Mouse (Mus musculus) WW6 (cell line): ENCODE measurements at regions not wholly inside any gene's neighbourhood (a gene's known extent, or its start where the extent isn't known, plus 50 kb on each side); places are given as distances from the start of the nearest gene placed in this dataset.

Experiments used
- DNase-seq: peaks from one replicate; pipeline ENCODE4 v3.0.0-alpha.2; 2013; ENCODE audit warnings: low read depth, low spot score

DNA sequence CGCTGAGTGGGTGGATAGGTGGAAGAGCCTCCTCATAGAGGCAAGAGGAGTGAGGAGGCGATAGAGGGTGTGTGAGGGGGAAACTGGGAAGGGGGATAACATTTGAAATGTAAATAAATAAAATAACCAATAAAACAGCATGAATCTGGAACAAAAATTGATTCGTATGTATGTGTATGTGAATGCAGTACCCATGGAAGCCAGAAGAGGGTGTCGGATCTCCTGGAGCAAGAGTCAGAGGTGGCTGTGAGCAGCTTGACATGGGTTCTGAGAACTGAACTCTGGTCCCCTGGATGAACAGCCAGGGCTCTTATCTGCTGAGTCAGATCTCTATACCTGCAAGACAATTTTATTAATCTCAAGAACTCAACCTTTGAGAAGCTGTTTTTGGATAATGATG, 81.4 kb downstream of the Tfap2b start:
- DNase-seq, result peak; percentile 5

DNA sequence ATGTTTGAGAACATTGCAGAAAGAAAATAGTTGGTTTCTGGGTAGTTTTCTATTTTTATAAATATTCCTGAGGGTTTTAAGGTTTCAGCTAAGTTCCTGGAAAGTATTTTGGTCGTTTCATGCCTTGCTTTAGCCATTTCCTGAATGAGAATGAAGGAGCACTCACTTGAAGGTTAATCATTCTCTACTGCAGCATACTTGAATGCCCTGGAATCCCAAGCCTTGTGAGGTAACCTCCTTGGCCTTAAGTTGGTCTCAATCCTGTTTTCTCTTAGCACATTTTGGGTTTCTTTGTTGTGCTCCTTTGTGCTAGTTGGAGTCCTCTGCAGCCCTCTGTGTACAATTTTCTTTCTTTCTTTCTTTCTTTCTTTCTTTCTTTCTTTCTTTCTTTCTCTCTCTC, 112.9 kb downstream of the Tfap2b start:
- DNase-seq, result no peak

DNA sequence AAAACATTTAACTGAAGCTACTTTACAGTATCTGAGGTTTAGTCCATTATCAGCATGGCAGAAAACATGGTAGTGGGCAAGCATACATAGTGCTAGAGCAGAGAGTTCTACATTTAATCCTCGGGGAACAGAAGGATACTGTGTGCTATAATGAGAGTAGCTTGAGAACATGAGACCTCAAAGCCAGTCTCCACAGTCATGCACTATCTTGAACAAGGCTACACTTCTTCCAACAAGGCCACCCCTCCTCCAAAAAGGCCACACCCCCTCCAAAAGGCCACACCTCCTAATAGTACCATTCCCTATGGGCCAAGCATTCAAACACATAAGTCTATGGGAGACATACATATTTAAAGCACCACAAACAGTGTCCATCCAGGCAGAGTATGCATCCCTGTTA, 127.3 kb downstream of the Tfap2b start:
- DNase-seq, result no peak

- DNase-seq, result no peak
Observed at GRCm38 (mm10) chr1:19337207-19337606, 128.5 kb downstream of the Tfap2b start.

GRCm38 (mm10) chr1:19344445-19344844, 135.7 kb downstream of the Tfap2b start:
- no peak for DNase-seq

GRCm38 (mm10) chr1:19350495-19350894, 141.8 kb downstream of the Tfap2b start:
- no peak for DNase-seq

DNA sequence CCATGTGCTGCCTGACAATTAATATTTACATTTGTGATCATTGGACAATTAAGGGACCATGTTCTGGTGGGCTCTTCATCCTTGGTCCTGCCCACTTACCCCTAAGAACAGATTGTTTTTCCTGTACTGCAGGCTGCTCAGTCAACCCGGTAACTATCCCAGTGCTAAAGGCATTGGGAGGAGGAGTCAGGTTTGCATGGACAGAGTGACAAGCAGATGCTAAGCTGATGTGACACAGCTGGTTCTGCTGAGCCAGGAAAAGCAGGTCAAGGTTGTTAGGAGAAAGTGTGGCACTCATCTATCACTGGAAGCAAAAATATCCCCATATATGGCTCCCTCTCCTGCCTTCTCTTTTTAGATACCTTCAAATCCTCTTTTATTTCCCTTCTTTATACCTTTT, 176.1 kb downstream of the Tfap2b start:
- no peak for DNase-seq

GRCm38 (mm10) chr1:19388864-19389505, 180.3 kb downstream of the Tfap2b start:
- DNase-seq, result no peak

DNA sequence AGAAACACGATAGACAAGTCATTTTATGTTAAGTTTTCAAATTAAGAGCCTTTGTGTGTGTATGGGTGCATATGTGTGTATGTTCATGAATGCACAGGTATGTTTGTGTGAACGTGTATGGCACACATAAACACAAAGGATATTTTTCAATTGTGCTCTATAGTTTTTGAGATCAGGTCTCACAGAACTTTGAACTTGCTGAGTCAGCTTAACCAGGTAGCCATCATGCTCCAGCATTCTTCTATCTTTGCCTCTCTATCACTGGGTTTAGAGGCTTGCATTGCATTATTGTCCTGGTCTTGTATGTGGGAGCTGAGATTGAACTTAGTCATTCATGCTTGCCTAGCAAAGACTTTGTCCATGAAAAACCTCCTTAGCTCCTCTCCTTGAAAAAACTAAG, 198.8 kb downstream of the Tfap2b start:
- DNase-seq, result no peak

DNA sequence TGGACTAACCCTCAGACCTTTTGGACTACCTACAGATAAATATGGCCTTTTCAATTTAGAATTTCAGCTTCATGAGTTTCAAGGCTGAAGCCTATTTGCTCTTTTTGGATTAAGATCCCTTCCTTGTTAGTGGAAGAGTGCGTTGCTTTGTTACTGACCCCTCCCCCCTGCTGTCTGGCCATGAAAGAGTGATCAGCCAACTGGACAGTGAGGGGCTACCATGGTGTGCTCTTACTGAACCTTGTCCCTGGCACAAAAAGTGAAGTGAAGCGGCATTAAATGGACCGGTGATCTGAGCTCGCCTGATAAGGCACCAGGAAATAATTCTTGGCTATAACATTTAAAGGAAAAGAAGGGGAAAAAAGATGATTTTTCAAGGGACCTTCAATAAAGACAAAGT, 203.6 kb downstream of the Tfap2b start:
- no peak for DNase-seq

DNA sequence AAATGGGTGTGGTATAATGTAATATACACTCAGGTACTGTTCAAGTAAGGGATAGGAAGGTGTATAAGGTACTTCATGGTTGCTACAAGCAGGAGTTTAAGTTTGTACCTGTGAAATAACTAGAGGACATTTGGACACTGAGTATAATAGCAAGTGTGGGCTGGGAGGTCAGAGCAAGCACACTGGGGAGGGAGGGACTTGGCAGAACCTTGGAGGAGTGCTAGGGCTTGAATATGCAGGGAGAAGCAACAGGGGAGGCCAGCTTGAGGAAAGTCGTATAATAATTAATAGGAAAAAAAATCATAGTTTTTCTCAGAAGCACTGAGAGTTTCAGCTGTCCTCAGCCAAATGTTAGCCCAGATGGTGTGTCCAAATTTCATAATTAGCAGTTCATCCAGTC, 212.4 kb downstream of the Tfap2b start:
- no peak for DNase-seq

- DNase-seq, result no peak
Observed at GRCm38 (mm10) chr1:19450786-19451185, 242.1 kb downstream of the Tfap2b start.

GRCm38 (mm10) chr1:19458646-19459441, 250.1 kb downstream of the Tfap2b start:
- DNase-seq, result no peak

DNA sequence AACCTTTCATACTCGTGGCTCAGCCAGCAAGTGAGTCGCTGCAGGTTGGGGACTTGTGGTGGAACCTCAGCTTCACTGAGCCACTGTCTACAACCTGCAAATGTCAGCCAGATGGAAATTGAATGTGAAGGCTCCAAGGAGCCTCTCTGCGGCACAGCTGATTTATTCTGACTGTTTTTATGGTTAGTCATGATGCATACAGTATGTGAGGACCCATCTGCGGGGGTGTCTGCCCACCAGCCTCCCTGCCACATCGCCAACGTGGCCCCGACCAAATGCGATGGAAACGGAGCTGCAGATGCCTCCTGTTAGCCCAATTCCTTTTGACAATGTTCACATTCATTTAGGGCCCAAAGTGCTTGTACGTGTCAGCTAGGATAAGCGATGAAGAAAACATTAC, 251.2 kb downstream of the Tfap2b start:
- no peak for DNase-seq

DNA sequence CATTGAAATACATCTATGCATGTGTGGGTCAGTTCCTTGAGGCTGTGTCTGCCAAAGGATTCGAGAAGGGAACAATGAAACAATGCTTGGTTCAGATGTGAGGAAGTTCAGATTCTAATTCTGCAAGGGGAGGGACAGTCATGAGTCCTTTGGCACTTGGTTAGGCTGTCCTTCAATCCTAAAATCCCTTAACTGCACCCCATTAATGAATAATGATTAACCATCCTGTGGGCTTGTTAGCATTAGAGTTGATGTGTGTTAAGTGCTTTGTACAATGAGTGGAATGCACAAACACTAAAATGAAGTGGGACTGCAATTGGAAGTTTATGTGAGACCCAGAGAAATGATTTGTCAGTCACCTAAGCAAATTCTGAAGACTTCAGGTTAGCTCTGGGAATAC, 264.8 kb downstream of the Tfap2b start:
- no peak for DNase-seq
